Mouse (Mus musculus) erythroblast, adult 5-6 weeks (primary cell): ENCODE data around the gene Map2k4. TPM values are rescaled to one million over a fixed set of nuclear protein-coding genes. Genes with fewer than 3 reads are reported as not detected.

Source experiments
- ATAC-seq: replicated peaks from 2 replicates; pipeline ENCODE4 v1.8.0; 2016; ENCODE audit warnings: moderate number of reproducible peaks, mild to moderate bottlenecking, moderate TSS enrichment, inconsistent platforms; ENCODE audit not compliant: poor library complexity, low FRiP score, severe bottlenecking
- total RNA-seq, 2 experiments: library from RNA; stranded (forward) in 1 of 2; stranded (reverse) in 1 of 2; fragments of 150-400 nt in 1 of 2; fragments of 200-764, 138-1000 nt in 1 of 2; gene quantifications; 2 replicates each; pipeline versions ENCODE4 v1.2.3 to v1.2.4; 2015 to 2017; ENCODE audit warnings: low replicate concordance in 2 of 2

The Map2k4 gene
- 19.4 and 33.9 TPM in 2 replicates for total RNA-seq (2015; ENCODE audit: low replicate concordance)
- 12.8 and 17.2 TPM in 2 replicates for total RNA-seq (2017; ENCODE audit: low replicate concordance)

- ATAC-seq: peak; percentile 97
Measured at GRCm38 (mm10) chr11:65788154-65788553, at the start of gene Map2k4. Map2k4 (minus strand) TSS chr11:65788297.

DNA sequence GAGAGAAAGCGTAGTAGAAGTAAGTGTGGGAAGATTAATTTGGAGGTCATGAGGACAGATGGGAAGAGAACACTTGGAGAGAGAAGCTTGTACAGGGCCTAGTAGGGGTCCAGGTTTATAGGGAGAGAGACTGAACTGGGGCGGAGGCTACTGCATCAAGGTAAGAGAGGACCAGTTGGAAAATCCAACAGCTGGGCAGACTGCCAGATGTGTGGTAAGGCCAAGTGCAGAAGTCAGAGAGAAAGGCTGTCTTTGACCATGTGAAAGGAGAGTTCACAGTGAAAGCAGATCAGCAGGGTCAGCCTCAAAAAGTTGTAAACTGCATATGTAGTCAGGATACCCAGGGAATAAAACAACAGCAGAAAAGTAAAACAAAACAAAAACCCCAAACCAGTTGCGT is 36.5 kb upstream of the Map2k4 start:
- ATAC-seq: no peak

DNA sequence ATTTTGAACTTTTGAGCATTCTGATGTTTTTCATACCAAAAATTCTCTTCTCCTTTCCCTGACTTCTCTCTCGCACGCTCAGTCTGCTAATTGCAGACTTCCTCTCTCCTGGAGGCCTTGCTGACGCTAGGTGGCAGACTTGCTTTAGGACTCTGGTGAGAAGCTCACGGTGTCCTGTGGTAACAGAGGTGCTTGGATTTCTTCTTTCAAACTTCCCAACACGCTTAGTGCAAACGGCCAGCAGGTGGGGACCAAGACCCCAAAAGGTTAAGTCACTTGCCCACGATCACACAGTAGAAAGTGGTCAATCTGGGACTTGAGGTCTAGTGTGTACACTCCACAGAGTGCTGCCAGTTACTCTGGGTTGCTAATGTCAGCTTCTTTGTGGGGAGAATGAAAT is 32.8 kb upstream of the Map2k4 start:
- ATAC-seq: no peak; the same call in 1 of the 2 replicates

GRCm38 (mm10) chr11:65820280-65820679 is 32.2 kb upstream of the Map2k4 start:
- no peak for ATAC-seq

GRCm38 (mm10) chr11:65818193-65818592 is 30.1 kb upstream of the Map2k4 start:
- no peak for ATAC-seq

GRCm38 (mm10) chr11:65816237-65816636 is 28.1 kb upstream of the Map2k4 start:
- ATAC-seq: no peak

- no peak for ATAC-seq
Measured at GRCm38 (mm10) chr11:65814381-65814780, 26.3 kb upstream of the Map2k4 start.

DNA sequence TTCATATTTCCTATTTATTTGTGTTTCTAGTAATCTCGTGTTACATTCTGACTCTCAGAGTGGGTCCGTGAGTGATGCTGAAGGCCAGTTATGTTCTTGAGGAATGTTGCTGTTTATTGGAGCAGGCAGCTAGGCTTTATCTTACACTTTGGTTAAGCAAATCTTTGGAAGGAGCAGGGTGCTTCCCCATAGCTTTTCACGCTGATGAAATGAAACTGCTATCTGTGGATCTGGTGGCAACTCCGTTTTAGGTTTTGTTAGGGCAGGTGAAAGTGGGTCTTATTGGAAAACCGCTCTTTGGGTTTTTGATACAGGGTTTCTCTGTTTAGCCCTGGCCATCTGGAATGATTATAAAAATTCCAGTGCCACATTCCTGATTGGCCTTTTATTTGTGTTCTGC is 24.0 kb upstream of the Map2k4 start:
- ATAC-seq: no peak

DNA sequence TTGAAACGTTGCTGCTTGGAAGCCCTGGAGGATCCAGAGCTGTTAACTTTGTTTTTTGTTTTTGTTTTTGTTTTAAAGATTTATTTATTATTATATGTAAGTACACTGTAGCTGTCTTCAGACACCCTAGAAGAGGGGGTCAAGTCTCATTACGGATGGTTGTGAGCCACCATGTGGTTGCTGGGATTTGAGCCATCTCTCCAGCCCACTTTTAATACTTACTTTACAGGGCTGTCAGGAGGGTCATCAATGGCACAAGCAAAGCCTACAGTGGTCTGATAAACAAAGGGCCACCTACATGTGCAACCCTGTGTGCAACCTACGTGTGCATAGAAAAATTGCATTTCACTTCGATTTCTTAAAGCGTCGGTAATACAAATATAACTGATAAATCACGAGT is 19.5 kb upstream of the Map2k4 start:
- no peak for ATAC-seq

GRCm38 (mm10) chr11:65806909-65807504 is 18.9 kb upstream of the Map2k4 start, which contains the start of gene Zkscan6:
Zkscan6 (plus strand) TSS chr11:65807175.
- ATAC-seq: peak; percentile 95

DNA sequence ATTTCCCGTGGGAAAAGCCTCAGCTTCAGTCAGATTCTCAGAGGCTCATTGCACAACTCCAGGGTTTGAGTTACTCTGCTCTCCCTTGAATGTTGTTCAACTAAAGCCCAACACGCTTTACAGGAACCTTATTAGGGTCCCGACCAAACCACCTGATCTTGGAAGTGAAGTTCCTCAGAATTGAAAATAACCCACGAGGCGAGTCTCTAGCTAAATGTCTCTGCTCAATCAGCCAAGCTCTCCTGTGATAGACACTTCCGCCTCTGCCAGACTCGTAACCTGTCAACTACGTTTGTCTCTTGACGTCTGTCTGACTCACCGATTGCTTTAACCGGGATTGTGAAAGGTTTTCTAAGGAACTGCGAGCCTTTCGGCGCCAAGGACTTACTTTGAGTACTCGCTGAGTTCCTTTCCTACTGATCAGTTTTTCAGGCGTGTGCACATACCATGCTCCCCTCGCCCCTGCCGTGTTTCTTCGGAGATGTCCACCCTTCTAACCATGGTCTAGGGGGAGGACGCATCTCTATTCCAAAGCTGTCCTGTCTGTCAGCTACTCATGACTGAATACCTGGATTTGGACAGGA is 18.3 kb upstream of the Map2k4 start:
- ATAC-seq: peak; percentile 72

- ATAC-seq: no peak
Measured at GRCm38 (mm10) chr11:65801899-65802298, 13.8 kb upstream of the Map2k4 start.

GRCm38 (mm10) chr11:65795896-65796295 is 7.8 kb upstream of the Map2k4 start:
- no peak for ATAC-seq

- ATAC-seq: 0 out of 2 replicates have a peak, but pooled peaks have one; percentile 36
Measured at GRCm38 (mm10) chr11:65794428-65795219, 6.5 kb upstream of the Map2k4 start.

DNA sequence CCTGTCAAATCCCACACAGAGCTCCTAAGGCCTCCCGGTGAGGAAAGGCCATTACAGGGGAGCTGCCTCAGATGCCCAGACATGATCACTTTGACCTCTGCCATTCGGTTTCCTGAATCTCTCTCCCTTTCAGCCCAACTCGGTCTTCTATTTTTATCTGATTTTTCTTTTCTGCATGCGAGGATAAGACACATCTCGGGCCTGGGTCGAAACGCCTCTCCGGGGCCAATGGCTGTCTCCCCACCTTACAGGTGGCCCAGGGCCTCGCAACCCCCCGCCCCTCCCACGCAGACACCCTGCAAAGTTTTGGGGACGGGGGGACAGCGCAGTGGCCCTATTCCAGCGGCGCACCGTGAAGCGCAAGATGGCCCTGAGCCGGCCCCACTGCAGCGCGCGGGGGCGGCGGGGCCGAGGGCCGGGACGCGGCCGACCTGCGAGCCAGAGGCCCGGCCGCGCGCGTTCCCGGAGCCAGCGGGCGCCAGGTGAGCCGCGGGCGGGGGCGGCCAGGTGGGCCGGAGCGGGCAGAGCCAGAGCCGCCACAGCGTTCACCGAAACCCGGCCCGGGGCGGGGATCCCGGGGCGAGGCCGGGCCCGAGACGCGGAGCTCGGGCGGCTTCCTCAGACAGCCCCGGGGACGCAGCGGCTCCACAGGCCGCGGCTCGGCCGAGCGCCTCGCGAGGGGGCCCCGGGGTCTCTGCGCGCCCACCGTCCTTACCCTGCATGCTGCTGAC is 511 bp downstream of the Map2k4 start:
- ATAC-seq: peak; percentile 35

DNA sequence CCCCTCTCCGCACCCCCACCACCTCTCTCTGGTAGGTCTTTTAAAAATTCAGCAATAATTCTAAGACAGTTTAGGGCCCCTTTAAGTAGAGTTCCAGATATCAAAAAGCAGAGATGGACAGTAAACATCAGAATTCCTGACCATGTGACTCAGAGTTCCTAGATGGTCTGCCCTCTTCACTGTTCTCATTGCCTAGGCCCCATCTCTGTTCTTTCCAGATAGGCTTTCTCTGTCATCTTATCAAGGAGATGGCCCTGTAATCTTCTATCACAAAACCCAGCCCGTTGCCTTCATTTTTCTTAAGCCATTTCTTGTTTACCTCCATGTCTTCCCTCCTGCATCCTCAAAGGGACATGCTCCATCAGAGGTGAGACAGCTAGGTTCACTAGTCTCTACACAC is 1.9 kb downstream of the Map2k4 start:
- ATAC-seq: no peak

GRCm38 (mm10) chr11:65781596-65781995 is 6.5 kb downstream of the Map2k4 start:
- no peak for ATAC-seq

- ATAC-seq: no peak
Measured at GRCm38 (mm10) chr11:65779578-65779977, 8.5 kb downstream of the Map2k4 start.

GRCm38 (mm10) chr11:65779066-65779465 is 9.0 kb downstream of the Map2k4 start:
- no peak for ATAC-seq

- ATAC-seq: no peak
Measured at GRCm38 (mm10) chr11:65777810-65778209, 10.3 kb downstream of the Map2k4 start.
